Mouse (Mus musculus) lung, embryonic 16.5 days (tissue): Measurements from ENCODE around the gene Ccrl2. TPM values are rescaled to one million over a fixed set of nuclear protein-coding genes. Genes with fewer than 3 reads are reported as not detected.

Experiments used
- ATAC-seq: fragments of 200-750 bp; cut with Nextera tagmentation; 2 replicates; pipeline ENCODE4 v1.8.0; 2017; ENCODE audit warnings: low read depth, mild to moderate bottlenecking, moderate library complexity
- H3K27ac ChIP-seq: fragments of 300-500 bp; sonication (generic); 2 replicates; pipeline ENCODE4 v1.5.1; 2014; ENCODE audit warnings: mild to moderate bottlenecking, control low read depth, low read length
- H3K27me3 ChIP-seq: fragments of 300-500 bp; sonication (generic); 2 replicates; pipeline ENCODE4 v1.6.1; 2014; ENCODE audit warnings: low read depth, low read length, mixed read lengths; ENCODE audit not compliant: control insufficient read depth, insufficient read depth
- H3K36me3 ChIP-seq: fragments of 300-500 bp; sonication (generic); 2 replicates; pipeline ENCODE4 v1.6.1; 2014; ENCODE audit warnings: low read length; ENCODE audit not compliant: control insufficient read depth, insufficient read depth
- H3K4me1 ChIP-seq: fragments of 300-500 bp; sonication (generic); replicated peaks from 2 replicates; pipeline ENCODE4 v1.6.1; 2014; ENCODE audit warnings: low read length, mixed read lengths; ENCODE audit not compliant: control insufficient read depth, insufficient read depth
- H3K4me2 ChIP-seq: fragments of 300-500 bp; sonication (generic); 2 replicates; pipeline ENCODE4 v1.6.1; 2014; ENCODE audit warnings: low read depth, low read length, control low read depth
- H3K4me3 ChIP-seq: fragments of 300-500 bp; sonication (generic); 2 replicates; pipeline ENCODE4 v1.5.1; 2014; ENCODE audit warnings: mild to moderate bottlenecking, low read length, control low read depth
- H3K9ac ChIP-seq: fragments of 300-500 bp; sonication (generic); 2 replicates; pipeline ENCODE4 v1.6.1; 2014; ENCODE audit warnings: low read length, control low read depth
- H3K9me3 ChIP-seq: fragments of 300-500 bp; sonication (generic); 2 replicates; pipeline ENCODE4 v1.6.1; 2016; ENCODE audit warnings: low read length; ENCODE audit not compliant: control insufficient read depth
- WGBS: fragments of 180-500 bp; shearing (Covaris S2); extraction: QIAGEN DNeasy Blood & Tissue Kit; methylation state at CpG from one replicate; pipeline ENCODE4 v1.1.7; 2014; 5-methylcytosine and 5-hydroxymethylcytosine counted together
- polyA plus RNA-seq: library from polyadenylated mRNA; unstranded; fragments of >200 nt; fragmentation: Nextera tagmentation; extraction: Ambion mirVana; gene quantifications from 2 replicates; pipeline ENCODE4 v1.2.1, GENCODE M21; 2015

The Ccrl2 gene
- polyA plus RNA-seq, 1 experiment from 2014 or later = 6.7 TPM

GRCm38 (mm10) chr9:111092657-111093056 is 35.3 kb upstream of the Ccrl2 start:
- Histone ChIP-seq H3K36me3 (no peaks in the 10 kb centered on the region), H3K27ac (no peak overlapping the region), H3K27me3 (no peaks in the 10 kb centered on the region), H3K4me1 (peaks cover 5% of the 10 kb centered on the region; the same call in 1 of the 2 replicates), H3K4me2 (no peak overlapping the region), H3K9ac (no peak overlapping the region), H3K4me3 (no peak overlapping the region), H3K9me3 (no peaks in the 10 kb centered on the region)
- 66% methylated on average over 9 of the region's 9 CpGs for whole genome bisulfite sequencing
- ATAC-seq = no peak

- ATAC-seq = peak; percentile 22; the same call in 1 of the 2 replicates
Observed at GRCm38 (mm10) chr9:111088886-111089285, 31.6 kb upstream of the Ccrl2 start.

GRCm38 (mm10) chr9:111087960-111088359 is 30.6 kb upstream of the Ccrl2 start:
- 6% methylated on average over 5 of the region's 5 CpGs for WGBS
- Histone ChIP-seq H3K27ac (no peak overlapping the region), H3K4me2 (no peak overlapping the region), H3K27me3 (no peaks in the 10 kb centered on the region), H3K9me3 (no peaks in the 10 kb centered on the region), H3K4me3 (no peak overlapping the region), H3K9ac (no peak overlapping the region), H3K4me1 (peaks cover 5% of the 10 kb centered on the region; the same call in 1 of the 2 replicates), H3K36me3 (no peaks in the 10 kb centered on the region)
- peak; percentile 55; the same call in 1 of the 2 replicates for ATAC-seq

More at GRCm38 (mm10) chr9:111088886-111089285, 31.6 kb upstream of the Ccrl2 start:
- Histone ChIP-seq H3K4me3 (no peak overlapping the region), H3K4me2 (no peak overlapping the region), H3K36me3 (no peaks in the 10 kb centered on the region), H3K9ac (no peak overlapping the region), H3K9me3 (no peaks in the 10 kb centered on the region), H3K4me1 (peaks cover 5% of the 10 kb centered on the region; the same call in 1 of the 2 replicates), H3K27ac (no peak overlapping the region), H3K27me3 (no peaks in the 10 kb centered on the region)
- 25% methylated on average over 7 of the region's 7 CpGs for WGBS

- H3K27ac ChIP-seq = no peak overlapping the region
- no peak for ATAC-seq
- no peak overlapping the region for H3K4me2 ChIP-seq
- H3K9me3 ChIP-seq = no peaks in the 10 kb centered on the region
- peaks cover 5% of the 10 kb centered on the region; the same call in 1 of the 2 replicates for H3K4me1 ChIP-seq
- H3K27me3 ChIP-seq = no peaks in the 10 kb centered on the region
- no peaks in the 10 kb centered on the region for H3K36me3 ChIP-seq
- H3K9ac ChIP-seq = no peak overlapping the region
- 33% methylated on average over 3 of the region's 3 CpGs for WGBS
- no peak overlapping the region for H3K4me3 ChIP-seq
Observed at GRCm38 (mm10) chr9:111086995-111087606, 29.8 kb upstream of the Ccrl2 start.

- ATAC-seq = no peak
- Histone ChIP-seq H3K27me3 (no peaks in the 10 kb centered on the region), H3K4me2 (no peak overlapping the region), H3K4me1 (peaks cover 5% of the 10 kb centered on the region; the same call in 1 of the 2 replicates), H3K27ac (no peak overlapping the region), H3K9ac (no peak overlapping the region), H3K4me3 (no peak overlapping the region), H3K36me3 (no peaks in the 10 kb centered on the region), H3K9me3 (no peaks in the 10 kb centered on the region)
- WGBS = 54% methylated on average over 6 of the region's 6 CpGs
Observed at GRCm38 (mm10) chr9:111086137-111086536, 28.8 kb upstream of the Ccrl2 start.

- no peak for ATAC-seq
Observed at GRCm38 (mm10) chr9:111085329-111085728, 28.0 kb upstream of the Ccrl2 start.

GRCm38 (mm10) chr9:111081765-111082164 is 24.4 kb upstream of the Ccrl2 start:
- Histone ChIP-seq H3K36me3 (no peaks in the 10 kb centered on the region), H3K4me1 (no peaks in the 10 kb centered on the region), H3K4me3 (no peak overlapping the region), H3K27ac (no peak overlapping the region), H3K4me2 (no peak overlapping the region), H3K9ac (no peak overlapping the region), H3K9me3 (no peaks in the 10 kb centered on the region), H3K27me3 (no peaks in the 10 kb centered on the region)
- no peak for ATAC-seq
- 76% methylated on average over 5 of the region's 5 CpGs for WGBS

More at GRCm38 (mm10) chr9:111085329-111085728, 28.0 kb upstream of the Ccrl2 start:
- no peak overlapping the region for H3K4me3 ChIP-seq
- H3K9ac ChIP-seq = no peak overlapping the region
- WGBS = 32% methylated on average over 4 of the region's 4 CpGs
- H3K9me3 ChIP-seq = no peaks in the 10 kb centered on the region
- H3K27ac ChIP-seq = no peak overlapping the region
- no peaks in the 10 kb centered on the region for H3K36me3 ChIP-seq
- peaks cover 5% of the 10 kb centered on the region; the same call in 1 of the 2 replicates for H3K4me1 ChIP-seq
- no peak overlapping the region for H3K4me2 ChIP-seq
- H3K27me3 ChIP-seq = no peaks in the 10 kb centered on the region

- Histone ChIP-seq H3K9me3 (no peaks in the 10 kb centered on the region), H3K4me1 (no peaks in the 10 kb centered on the region), H3K9ac (no peak overlapping the region), H3K27me3 (no peaks in the 10 kb centered on the region), H3K27ac (no peak overlapping the region), H3K36me3 (no peaks in the 10 kb centered on the region), H3K4me2 (no peak overlapping the region), H3K4me3 (no peak overlapping the region)
- WGBS = 87% methylated on average over 8 of the region's 8 CpGs
- no peak for ATAC-seq
Observed at GRCm38 (mm10) chr9:111080801-111081200, 23.5 kb upstream of the Ccrl2 start.

GRCm38 (mm10) chr9:111077745-111078144 is 20.4 kb upstream of the Ccrl2 start:
- no peak overlapping the region for H3K27ac ChIP-seq
- no peak for ATAC-seq
- no peak overlapping the region for H3K9ac ChIP-seq
- no peaks in the 10 kb centered on the region for H3K27me3 ChIP-seq
- H3K36me3 ChIP-seq = no peaks in the 10 kb centered on the region; the same call in 1 of the 2 replicates
- no peak overlapping the region for H3K4me3 ChIP-seq
- no peaks in the 10 kb centered on the region for H3K4me1 ChIP-seq
- no peak overlapping the region for H3K4me2 ChIP-seq
- WGBS = 59% methylated on average over 5 of the region's 5 CpGs
- H3K9me3 ChIP-seq = peaks cover 7% of the 10 kb centered on the region
